Mouse (Mus musculus) CH12.LX (cell line): ENCODE results near the gene Arl15.

Experiments used
- BHLHE40 ChIP-seq: IDR thresholded peaks from 2 replicates; pipeline ENCODE4 v1.6.1; 2011; ENCODE audit warnings: mild to moderate bottlenecking, low read depth, low read length, improper control_type of control experiment
- CTCF ChIP-seq, 2 experiments: IDR thresholded peaks in 1 of 2; conservative IDR thresholded peaks in 1 of 2; 2 replicates each; pipeline ENCODE4 v1.5.1; 2011 to 2012; ENCODE audit warnings: low read depth in 2 of 2, low read length in 2 of 2, improper control_type of control experiment in 1 of 2, inconsistent platforms in 1 of 2, mild to moderate bottlenecking in 1 of 2, moderate library complexity in 1 of 2
- EP300 ChIP-seq: IDR thresholded peaks from 2 replicates; pipeline ENCODE4 v1.6.1; 2011; ENCODE audit warnings: low read length, improper control_type of control experiment
- MAFK ChIP-seq: IDR thresholded peaks from 2 replicates; pipeline ENCODE4 v1.6.1; 2011; ENCODE audit warnings: low read length, improper control_type of control experiment; ENCODE audit not compliant: insufficient replicate concordance
- SMC3 ChIP-seq: IDR thresholded peaks from 2 replicates; pipeline ENCODE4 v1.6.1; 2011; ENCODE audit warnings: low read depth, low read length, improper control_type of control experiment
- USF1 ChIP-seq: IDR thresholded peaks from 2 replicates; pipeline ENCODE4 v1.6.1; 2014; ENCODE audit warnings: low read depth, mild to moderate bottlenecking, inconsistent platforms, low read length, improper control_type of control experiment
- USF2 ChIP-seq: conservative IDR thresholded peaks from 2 replicates; pipeline ENCODE4 v1.6.1; 2011; ENCODE audit warnings: low read depth, low read length, improper control_type of control experiment

GRCm38 (mm10) chr13:113983633-113984032, 189.3 kb downstream of the Arl15 start:
- TF ChIP-seq MAFK = no peak
- TF ChIP-seq CTCF (conservative IDR thresholded peaks at IDR 0.05 in 1 of 2, IDR thresholded peaks at IDR 0.05 in 1 of 2; ENCODE audit: low read depth in 2 of 2, low read length in 2 of 2) = no peak
- no peak for TF ChIP-seq USF1
- no peak for TF ChIP-seq USF2
- no peak for TF ChIP-seq SMC3
- no peak for TF ChIP-seq EP300
- no peak for TF ChIP-seq BHLHE40
